Mouse (Mus musculus) duodenum, adult 2 months (tissue): Measurements from ENCODE around the gene Gm9513. TPM values are rescaled to one million over a fixed set of nuclear protein-coding genes. Genes with fewer than 3 reads are reported as not detected.

ENCODE experiments used
- polyA plus RNA-seq: library from polyadenylated mRNA; depleted of rRNA; stranded (reverse); fragments of >200 nt; gene quantifications from 2 replicates; pipeline ENCODE4 v1.2.3, GENCODE M21; 2012; ENCODE audit warnings: low replicate concordance; rRNA removed

Gene Gm9513
- not detected in 2 replicates for polyA plus RNA-seq

DNA sequence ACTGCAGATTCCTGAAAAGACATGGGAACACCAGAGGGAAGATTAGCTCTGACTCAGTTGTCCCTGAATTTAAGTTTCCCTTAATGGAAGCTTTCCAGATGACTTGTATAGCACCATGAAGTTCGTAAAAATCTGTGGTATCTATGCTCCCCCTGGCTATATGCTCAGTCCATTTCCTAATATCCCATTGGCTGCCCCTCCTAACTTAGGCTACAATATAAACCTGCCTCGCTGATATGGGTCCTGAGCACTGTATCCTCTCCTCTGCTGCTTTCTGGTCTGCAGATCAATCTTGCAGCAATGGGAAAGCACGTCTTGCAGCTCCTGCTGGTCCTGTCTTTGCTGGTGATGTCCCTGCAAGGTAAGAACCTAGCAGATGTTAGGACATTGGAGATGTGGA, at the start of gene Gm9513:
Gene Gm9513, plus strand, starts transcription at position 301 of the 400 bp plus-strand sequence.

DNA sequence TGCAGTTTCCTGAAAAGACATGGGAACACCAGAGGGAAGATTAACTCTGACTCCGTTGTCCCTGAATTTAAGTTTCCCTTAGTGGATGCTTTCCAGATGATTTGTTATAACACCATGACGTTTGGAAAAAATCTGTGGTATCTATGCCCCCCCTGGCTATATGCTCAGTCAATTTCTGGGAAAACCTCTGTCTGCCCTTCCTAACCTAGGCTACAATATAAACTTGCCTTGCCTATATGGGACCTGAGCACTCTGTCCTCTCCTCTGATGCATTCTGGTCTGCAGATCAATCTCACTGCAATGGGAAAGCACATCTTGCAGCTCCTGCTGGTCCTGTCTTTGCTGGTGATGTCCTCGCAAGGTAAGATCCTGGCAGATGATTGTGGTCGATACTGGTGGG, 43.9 kb upstream of the Gm9513 start, which contains the start of gene Gm7257:
Gene Gm7257, plus strand, starts transcription at position 301 of the 400 bp plus-strand sequence.

Other genes starting within 250 kb of the Gm9513 start
- not detected in 2 replicates for gene Gm7257, start 43.8 kb upstream of the Gm9513 start, polyA plus RNA-seq
- not detected in 2 replicates for gene Gm5615, start 66.3 kb downstream of the Gm9513 start, polyA plus RNA-seq
- not detected in 2 replicates for gene Gm17689, start 107.0 kb downstream of the Gm9513 start, polyA plus RNA-seq
- not detected in 2 replicates for gene A630095E13Rik, start 167.7 kb downstream of the Gm9513 start, polyA plus RNA-seq
- gene Acrv1, start 217.6 kb downstream of the Gm9513 start, polyA plus RNA-seq: not detected in 2 replicates